Mouse (Mus musculus) MEL (cell line): ENCODE data around the gene Zer1. TPM values are rescaled to one million over a fixed set of nuclear protein-coding genes. Genes with fewer than 3 reads are reported as not detected.

ENCODE experiments used
- DNase-seq: peaks from one replicate; pipeline ENCODE4 v3.0.0; 2011; ENCODE audit warnings: low read depth, low spot score
- H3K27ac ChIP-seq: 2 replicates; pipeline ENCODE4 v1.5.1; 2012; ENCODE audit warnings: low read depth, mild to moderate bottlenecking, control low read depth, low read length, moderate library complexity; ENCODE audit not compliant: control insufficient read depth
- H3K27me3 ChIP-seq, 2 experiments: fragments of 150-350 bp in 1 of 2; sonication (generic) in 1 of 2; 2 replicates each; pipeline ENCODE4 v1.6.1; 2012; ENCODE audit warnings: low read length in 2 of 2, mild to moderate bottlenecking in 2 of 2, improper control_type of control experiment in 1 of 2, moderate library complexity in 1 of 2; ENCODE audit not compliant: insufficient read depth in 2 of 2, control insufficient read depth in 1 of 2
- H3K36me3 ChIP-seq, 2 experiments: 2 replicates each; pipeline ENCODE4 v1.6.1; 2012 to 2014; ENCODE audit warnings: low read length in 2 of 2, improper control_type of control experiment in 1 of 2, inconsistent platforms in 1 of 2, mild to moderate bottlenecking in 1 of 2; ENCODE audit not compliant: insufficient read depth in 2 of 2, control insufficient read depth in 1 of 2
- H3K4me1 ChIP-seq, 2 experiments: fragments of 150-350 bp in 1 of 2; sonication (generic) in 1 of 2; 2 replicates each; pipeline ENCODE4 v1.6.1; 2012; ENCODE audit warnings: low read length in 2 of 2, improper control_type of control experiment in 1 of 2, mild to moderate bottlenecking in 1 of 2; ENCODE audit not compliant: insufficient read depth in 2 of 2, control insufficient read depth in 1 of 2
- H3K4me3 ChIP-seq, 2 experiments: fragments of 150-350 bp in 1 of 2; sonication (generic) in 1 of 2; 2 replicates each; pipeline ENCODE4 v1.5.1; 2012; ENCODE audit warnings: low read depth in 2 of 2, low read length in 2 of 2, mild to moderate bottlenecking in 2 of 2, moderate library complexity in 2 of 2, control low read depth in 1 of 2, improper control_type of control experiment in 1 of 2; ENCODE audit not compliant: control insufficient read depth in 1 of 2, insufficient read depth in 1 of 2
- H3K79me2 ChIP-seq: 2 replicates; pipeline ENCODE4 v1.6.1; 2012; ENCODE audit warnings: mild to moderate bottlenecking, low read length, moderate library complexity; ENCODE audit not compliant: control insufficient read depth, poor library complexity, insufficient read depth
- H3K9ac ChIP-seq: 2 replicates; pipeline ENCODE4 v1.6.1; 2012; ENCODE audit warnings: low read depth, mild to moderate bottlenecking, control low read depth, low read length, moderate library complexity; ENCODE audit not compliant: control insufficient read depth, poor library complexity, severe bottlenecking
- H3K9me3 ChIP-seq: fragments of 150-350 bp; sonication (generic); replicated peaks from 2 replicates; pipeline ENCODE4 v1.6.1; 2012; ENCODE audit warnings: mild to moderate bottlenecking, low read length, improper control_type of control experiment, moderate library complexity; ENCODE audit not compliant: insufficient read depth
- BHLHE40 ChIP-seq: IDR thresholded peaks from 2 replicates; pipeline ENCODE4 v1.6.1; 2012; ENCODE audit warnings: low read depth, mild to moderate bottlenecking, inconsistent platforms, low read length, improper control_type of control experiment, borderline replicate concordance
- CHD1 ChIP-seq: IDR thresholded peaks from 2 replicates; pipeline ENCODE4 v1.6.1; 2012; ENCODE audit warnings: low read depth, mild to moderate bottlenecking, inconsistent platforms, low read length, improper control_type of control experiment
- CHD2 ChIP-seq: IDR thresholded peaks from 2 replicates; pipeline ENCODE4 v1.6.1; 2011; ENCODE audit warnings: low read length, improper control_type of control experiment
- CTCF ChIP-seq, 3 experiments: IDR thresholded peaks in 2 of 3; conservative IDR thresholded peaks in 1 of 3; 2 replicates each; pipeline ENCODE4 v1.5.1; 2011 to 2012; ENCODE audit warnings: low read length in 3 of 3, low read depth in 2 of 3, mild to moderate bottlenecking in 2 of 3, improper control_type of control experiment in 1 of 3, inconsistent platforms in 1 of 3, mixed read lengths in 1 of 3, moderate library complexity in 1 of 3; ENCODE audit not compliant: control insufficient read depth in 1 of 3, insufficient read depth in 1 of 3, poor library complexity in 1 of 3, severe bottlenecking in 1 of 3
- E2F4 ChIP-seq: IDR thresholded peaks from 2 replicates; pipeline ENCODE4 v1.6.1; 2011; ENCODE audit warnings: low read depth, low read length, improper control_type of control experiment, borderline replicate concordance
- ETS1 ChIP-seq: IDR thresholded peaks from 2 replicates; pipeline ENCODE4 v1.6.1; 2012; ENCODE audit warnings: low read depth, mild to moderate bottlenecking, inconsistent platforms, low read length, improper control_type of control experiment, moderate library complexity
- GATA1 ChIP-seq: IDR thresholded peaks from 2 replicates; pipeline ENCODE4 v1.6.1; 2011; ENCODE audit warnings: low read depth, low read length, improper control_type of control experiment
- HCFC1 ChIP-seq: IDR thresholded peaks from 2 replicates; pipeline ENCODE4 v1.6.1; 2012; ENCODE audit warnings: low read depth, mild to moderate bottlenecking, inconsistent platforms, low read length, improper control_type of control experiment, moderate library complexity
- KAT2A ChIP-seq: conservative IDR thresholded peaks from 2 replicates; pipeline ENCODE4 v1.6.1; 2012; ENCODE audit warnings: low read depth, low read length, improper control_type of control experiment, inconsistent platforms
- MAX ChIP-seq: IDR thresholded peaks from 2 replicates; pipeline ENCODE4 v1.6.1; 2011; ENCODE audit warnings: low read length, improper control_type of control experiment
- MAZ ChIP-seq: IDR thresholded peaks from 2 replicates; pipeline ENCODE4 v1.6.1; 2012; ENCODE audit warnings: low read depth, mild to moderate bottlenecking, inconsistent platforms, low read length, improper control_type of control experiment
- MXI1 ChIP-seq: IDR thresholded peaks from 2 replicates; pipeline ENCODE4 v1.6.1; 2011; ENCODE audit warnings: mild to moderate bottlenecking, low read depth, low read length, improper control_type of control experiment
- MYB ChIP-seq: IDR thresholded peaks from 2 replicates; pipeline ENCODE4 v1.6.1; 2011; ENCODE audit warnings: mild to moderate bottlenecking, low read depth, low read length, improper control_type of control experiment
- MYC ChIP-seq: IDR thresholded peaks from 2 replicates; pipeline ENCODE4 v1.6.1; 2011; ENCODE audit warnings: low read depth, mild to moderate bottlenecking, low read length, improper control_type of control experiment, moderate library complexity
- POLR2AphosphoS2 ChIP-seq: IDR thresholded peaks from 2 replicates; pipeline ENCODE4 v1.6.1; 2011; ENCODE audit warnings: low read length, improper control_type of control experiment
- TAL1 ChIP-seq: IDR thresholded peaks from 2 replicates; pipeline ENCODE4 v1.6.1; 2012; ENCODE audit warnings: mild to moderate bottlenecking, inconsistent platforms, low read length, moderate library complexity, mixed read lengths
- TBP ChIP-seq: IDR thresholded peaks from 2 replicates; pipeline ENCODE4 v1.8.0; 2011; ENCODE audit warnings: low read depth, low read length, improper control_type of control experiment
- UBTF ChIP-seq: IDR thresholded peaks from 2 replicates; pipeline ENCODE4 v1.6.1; 2012; ENCODE audit warnings: low read depth, mild to moderate bottlenecking, inconsistent platforms, low read length, improper control_type of control experiment, moderate library complexity, borderline replicate concordance; ENCODE audit not compliant: insufficient read depth
- ZNF384 ChIP-seq: IDR thresholded peaks from 2 replicates; pipeline ENCODE4 v1.6.1; 2012; ENCODE audit warnings: low read depth, mild to moderate bottlenecking, inconsistent platforms, low read length, improper control_type of control experiment
- polyA plus RNA-seq, 2 experiments: library from polyadenylated mRNA; stranded (reverse) in 1 of 2; unstranded in 1 of 2; fragments of >175 nt in 1 of 2; fragments of >200 nt in 1 of 2; gene quantifications; 2 replicates each; pipeline versions ENCODE4 v1.2.1 to v1.2.4; 2012; ENCODE audit warnings: low replicate concordance in 2 of 2, low read depth in 1 of 2; ENCODE audit not compliant: insufficient read length in 2 of 2, insufficient read depth in 1 of 2, missing spikeins in 1 of 2
- total RNA-seq: library from RNA; depleted of rRNA; stranded (reverse); fragments of 300-350 nt; gene quantifications from 2 replicates; pipeline ENCODE4 v1.2.3, GENCODE M21; 2012; rRNA removed

Zer1 gene
- total and polyA plus RNA-seq, 3 experiments = 3.9 to 14.0 TPM; not detected in 1

DNA sequence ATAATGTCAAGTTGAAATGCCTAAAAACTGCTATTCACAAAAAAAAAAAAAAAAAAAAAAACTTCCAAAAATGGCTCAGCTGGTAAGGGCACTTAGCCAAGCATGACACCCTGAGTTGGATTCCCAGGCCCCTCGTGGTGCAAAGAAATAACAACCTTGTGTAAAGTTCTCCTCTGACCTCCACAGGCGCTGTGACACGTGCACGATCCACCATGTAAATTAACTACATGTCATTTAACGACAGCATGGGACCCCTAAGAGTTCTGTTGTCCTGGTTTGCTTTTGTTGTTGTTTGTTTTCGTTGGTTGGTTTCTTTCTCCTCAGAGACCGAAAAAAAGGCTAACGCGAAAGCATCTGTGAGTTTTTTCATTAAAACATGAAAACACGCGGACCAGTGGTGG is 76.3 kb downstream of the Zer1 start:
- H3K36me3 ChIP-seq = peaks cover 0 to 20% of the 10 kb centered on the region in 2 experiments; a peak in 2 of 4 replicates
- H3K79me2 ChIP-seq = peaks cover 15% of the 10 kb centered on the region
- H3K9ac ChIP-seq = peak overlapping the region; percentile 76
- H3K4me3 ChIP-seq = peak overlapping the region; percentile 61 to 64
- peak; percentile 70 for DNase-seq
- H3K27ac ChIP-seq = peak overlapping the region; percentile 74
- TF ChIP-seq MYC (peak; percentile 98), CTCF (IDR thresholded peaks at IDR 0.05 in 2 of 3, conservative IDR thresholded peaks at IDR 0.05 in 1 of 3; ENCODE audit: control insufficient read depth in 1 of 3, insufficient read depth in 1 of 3, low read depth in 2 of 3, low read length in 3 of 3, poor library complexity in 1 of 3, severe bottlenecking in 1 of 3) (no peak; a peak in 1 of 6 replicates), ETS1 (peak; percentile 84), UBTF (no peak), E2F4 (no peak), MXI1 (peak; percentile 90), BHLHE40 (peak; percentile 78), POLR2AphosphoS2 (no peak), TBP (0 out of 2 replicates have a peak, but pooled peaks have one; percentile 23), MAX (peak; percentile 94), TAL1 (no peak), CHD2 (no peak), KAT2A (no peak), MYB (no peak), HCFC1 (no peak), MAZ (no peak), ZNF384 (peak; percentile 90), CHD1 (0 out of 2 replicates have a peak, but pooled peaks have one; percentile 76), GATA1 (no peak)
- peaks cover 2 to 28% of the 10 kb centered on the region in 2 experiments for H3K4me1 ChIP-seq
- no peaks in the 10 kb centered on the region for H3K27me3 ChIP-seq
- H3K9me3 ChIP-seq = no peaks in the 10 kb centered on the region

Other genes starting within 250 kb of the Zer1 start
- gene Odf2, start 235.4 kb downstream of the Zer1 start, total RNA-seq = 49.0 and 49.3 TPM in 2 replicates
- gene Odf2, start 235.4 kb downstream of the Zer1 start, polyA plus RNA-seq = 10 to 100 TPM in 1 of 2 experiments, not detected in 1; 82.8 TPM
- gene Gle1, start 189.2 kb downstream of the Zer1 start, total RNA-seq = 41.9 and 46.1 TPM in 2 replicates
- 10 to 100 TPM in 1 of 2 experiments, not detected in 1; 77.0 TPM for gene Gle1, start 189.2 kb downstream of the Zer1 start, polyA plus RNA-seq
- 26.2 and 31.2 TPM in 2 replicates for gene Sptan1, start 159.0 kb downstream of the Zer1 start, total RNA-seq
- 10 to 100 TPM in 1 of 2 experiments, not detected in 1; 29.5 TPM for gene Sptan1, start 159.0 kb downstream of the Zer1 start, polyA plus RNA-seq
- gene Wdr34, start 75.7 kb downstream of the Zer1 start, total RNA-seq = 49.3 and 53.1 TPM in 2 replicates
- 10 to 100 TPM in 1 of 2 experiments, not detected in 1; 78.3 TPM for gene Wdr34, start 75.7 kb downstream of the Zer1 start, polyA plus RNA-seq
- gene Set, start 67.2 kb downstream of the Zer1 start, total RNA-seq = 580 and 633 TPM in 2 replicates
- 100 to 1,000 TPM; 250 to 973 TPM for gene Set, start 67.2 kb downstream of the Zer1 start, polyA plus RNA-seq
- gene Pkn3, start 46.9 kb downstream of the Zer1 start, total RNA-seq = 2.0 and 2.9 TPM in 2 replicates
- 1 to 10 TPM in 1 of 2 experiments, not detected in 1; 5.8 TPM for gene Pkn3, start 46.9 kb downstream of the Zer1 start, polyA plus RNA-seq
- 22.6 and 25.1 TPM in 2 replicates for gene Zdhhc12, start 30.9 kb downstream of the Zer1 start, total RNA-seq
- gene Zdhhc12, start 30.9 kb downstream of the Zer1 start, polyA plus RNA-seq = 10 to 100 TPM in 1 of 2 experiments, not detected in 1; 42.1 TPM
- gene Tbc1d13, start 9.2 kb upstream of the Zer1 start, total RNA-seq = 49.1 and 62.4 TPM in 2 replicates
- gene Tbc1d13, start 9.2 kb upstream of the Zer1 start, polyA plus RNA-seq = 10 to 100 TPM in 1 of 2 experiments, not detected in 1; 78.5 TPM
- gene Endog, start 46.9 kb upstream of the Zer1 start, total RNA-seq = 27.2 and 27.9 TPM in 2 replicates
- gene Endog, start 46.9 kb upstream of the Zer1 start, polyA plus RNA-seq = 10 to 100 TPM in 1 of 2 experiments, not detected in 1; 19.4 TPM
- 68.0 and 83.6 TPM in 2 replicates for gene Spout1, start 53.9 kb upstream of the Zer1 start, total RNA-seq
- gene Spout1, start 53.9 kb upstream of the Zer1 start, polyA plus RNA-seq = 100 to 1,000 TPM; 103 to 220 TPM
- gene Kyat1, start 81.3 kb upstream of the Zer1 start, total RNA-seq = 9.5 and 10.3 TPM in 2 replicates
- gene Kyat1, start 81.3 kb upstream of the Zer1 start, polyA plus RNA-seq = 10 to 100 TPM in 1 of 2 experiments, not detected in 1; 14.9 TPM
- gene Lrrc8a, start 113.1 kb upstream of the Zer1 start, total RNA-seq = 7.2 and 8.3 TPM in 2 replicates
- gene Lrrc8a, start 113.1 kb upstream of the Zer1 start, polyA plus RNA-seq = 1 to 10 TPM in 1 of 2 experiments, not detected in 1; 6.9 TPM
- 0.10 TPM in 1 of 2 replicates, not detected in the other for gene Gm28035, start 116.0 kb upstream of the Zer1 start, total RNA-seq
- gene Gm28035, start 116.0 kb upstream of the Zer1 start, polyA plus RNA-seq = under 1 TPM in 1 of 2 experiments, not detected in 1; 0.26 TPM
- 0.19 TPM in 1 of 2 replicates, not detected in the other for gene Phyhd1, start 141.6 kb upstream of the Zer1 start, total RNA-seq
- gene Phyhd1, start 141.6 kb upstream of the Zer1 start, polyA plus RNA-seq = 1 to 10 TPM in 1 of 2 experiments, not detected in 1; 1.6 TPM
- not detected in 2 replicates for gene Gm28038, start 156.5 kb upstream of the Zer1 start, total RNA-seq
- gene Gm28038, start 156.5 kb upstream of the Zer1 start, polyA plus RNA-seq = not detected
- 13.7 and 21.7 TPM in 2 replicates for gene Dolk, start 161.7 kb upstream of the Zer1 start, total RNA-seq
- gene Dolk, start 161.7 kb upstream of the Zer1 start, polyA plus RNA-seq = 10 to 100 TPM in 1 of 2 experiments, not detected in 1; 18.5 TPM
- 58.6 and 63.2 TPM in 2 replicates for gene Nup188, start 161.8 kb upstream of the Zer1 start, total RNA-seq
- 100 to 1,000 TPM in 1 of 2 experiments, not detected in 1; 119 TPM for gene Nup188, start 161.8 kb upstream of the Zer1 start, polyA plus RNA-seq
- gene Sh3glb2, start 234.8 kb upstream of the Zer1 start, total RNA-seq = 38.5 and 48.0 TPM in 2 replicates
- 10 to 100 TPM in 1 of 2 experiments, not detected in 1; 60.1 TPM for gene Sh3glb2, start 234.8 kb upstream of the Zer1 start, polyA plus RNA-seq
- 15.3 and 25.8 TPM in 2 replicates for gene Miga2, start 239.6 kb upstream of the Zer1 start, total RNA-seq
- gene Miga2, start 239.6 kb upstream of the Zer1 start, polyA plus RNA-seq = 10 to 100 TPM in 1 of 2 experiments, not detected in 1; 20.3 TPM